Mouse (Mus musculus) cerebellum, adult 2 months (tissue): ENCODE results near the gene Zcchc9.

Experiments
- CTCF ChIP-seq: fragments of 200-500 bp; IDR thresholded peaks from 2 replicates; pipeline ENCODE4 v1.5.1; 2011; ENCODE audit warnings: low read depth, mild to moderate bottlenecking, control low read depth, low read length, moderate library complexity, borderline replicate concordance; ENCODE audit not compliant: insufficient read depth
- POLR2A ChIP-seq: fragments of 200-500 bp; IDR thresholded peaks from 2 replicates; pipeline ENCODE4 v1.6.1; 2011; ENCODE audit warnings: low read length, control low read depth, borderline replicate concordance; ENCODE audit not compliant: insufficient read depth

GRCm38 (mm10) chr13:91756230-91756629 is 51.3 kb downstream of the Zcchc9 start:
- TF ChIP-seq POLR2A (no peak), CTCF (no peak)
